8 mouse cellular contexts compared by ENCODE assay signal in genomic region chr10:23150401-23150800, GRCm38 (mm10).
DNase-seq lines count a peak whose midpoint lies in the region; ATAC-seq lines count a peak whose summit lies in the region.

No protein-coding gene starts in this region.

- no peak for ATAC-seq in cerebellum, adult (ENCODE audit: insufficient number of reproducible peaks, low FRiP score, low TSS enrichment)

- DNase-seq in gastrocnemius, postnatal 14 days, result peak; percentile 8
- DNase-seq in gastrocnemius, postnatal 36 days, result no peak
- peak; percentile 8 to 50 for DNase-seq in spleen, postnatal 10 days (ENCODE audit: low spot score in 2 of 2)
- DNase-seq in spleen, adult 12 weeks (ENCODE audit: low spot score), result no peak
- peak; percentile 11 for DNase-seq in induced T-regulatory cell, adult 2 months (ENCODE audit: low read depth)
- DNase-seq in thymus, postnatal 4 days, result peak; percentile 57
- no peak for DNase-seq in layer of hippocampus, adult 8-10 months (ENCODE audit: low spot score in 2 of 2)

- intact Hi-C loops in gastrocnemius, postnatal 14 days (cut with DNase I; ENCODE audit: low total_unique reads), result no loop called here
- intact Hi-C loops in gastrocnemius, postnatal 36 days (cut with DNase I), result no loop called here

Comparison
In these comparisons a context has a peak if more than half of its experiments do, and no peak if none do; other contexts are left out.
1. DNase-seq: peak in gastrocnemius, postnatal 14 days (single experiment), spleen, postnatal 10 days (2 of 2), induced T-regulatory cell, adult 2 months (single experiment) and thymus, postnatal 4 days (single experiment); none in gastrocnemius, postnatal 36 days (0 of 2), spleen, adult 12 weeks (single experiment) and layer of hippocampus, adult 8-10 months (0 of 2).